Mouse (Mus musculus) embryonic facial prominence, embryonic 11.5 days (tissue): Measurements from ENCODE around the gene L3mbtl2. TPM values are rescaled to one million over a fixed set of nuclear protein-coding genes. Genes with fewer than 3 reads are reported as not detected.

Experiments
- ATAC-seq: fragments of 200-750 bp; cut with Nextera tagmentation; replicated peaks from 2 replicates; pipeline ENCODE4 v1.8.0; 2017; ENCODE audit warnings: low read depth; ENCODE audit not compliant: insufficient number of reproducible peaks, low FRiP score, low TSS enrichment
- DNase-seq: peaks from one replicate; pipeline ENCODE4 v3.0.0-alpha.2; 2015; ENCODE audit warnings: low spot score
- H3K27ac ChIP-seq: fragments of 300-500 bp; sonication (generic); replicated peaks from 2 replicates; pipeline ENCODE4 v1.5.1; 2014; ENCODE audit warnings: mild to moderate bottlenecking, low read depth, low read length, control low read depth
- H3K27me3 ChIP-seq: fragments of 300-500 bp; sonication (generic); 2 replicates; pipeline ENCODE4 v1.6.1; 2014; ENCODE audit warnings: mild to moderate bottlenecking, low read length, moderate library complexity, mixed read lengths; ENCODE audit not compliant: control insufficient read depth, insufficient read depth
- H3K36me3 ChIP-seq: fragments of 300-500 bp; sonication (generic); replicated peaks from 2 replicates; pipeline ENCODE4 v1.6.1; 2014; ENCODE audit warnings: low read depth, mild to moderate bottlenecking, low read length, moderate library complexity, mixed read lengths; ENCODE audit not compliant: control insufficient read depth, insufficient read depth
- H3K4me1 ChIP-seq: fragments of 300-500 bp; sonication (generic); 2 replicates; pipeline ENCODE4 v1.6.1; 2014; ENCODE audit warnings: low read length, mixed read lengths; ENCODE audit not compliant: control insufficient read depth, insufficient read depth
- H3K4me2 ChIP-seq: fragments of 300-500 bp; sonication (generic); 2 replicates; pipeline ENCODE4 v1.6.1; 2014; ENCODE audit warnings: low read depth, mild to moderate bottlenecking, control low read depth, low read length, moderate library complexity
- H3K4me3 ChIP-seq: fragments of 300-500 bp; sonication (generic); 2 replicates; pipeline ENCODE4 v1.5.1; 2014; ENCODE audit warnings: low read depth, low read length, control low read depth
- H3K9ac ChIP-seq: fragments of 300-500 bp; sonication (generic); replicated peaks from 2 replicates; pipeline ENCODE4 v1.6.1; 2014; ENCODE audit warnings: mild to moderate bottlenecking, control low read depth, low read length
- H3K9me3 ChIP-seq: fragments of 300-500 bp; sonication (generic); replicated peaks from 2 replicates; pipeline ENCODE4 v1.6.1; 2016; ENCODE audit warnings: mild to moderate bottlenecking, low read length, inconsistent platforms, mixed read lengths; ENCODE audit not compliant: control insufficient read depth
- WGBS: fragments of 180-500 bp; shearing (Covaris S2); extraction: QIAGEN DNeasy Blood & Tissue Kit; methylation state at CpG from one replicate; pipeline ENCODE4 v1.1.7; 2014; 5-methylcytosine and 5-hydroxymethylcytosine counted together
- polyA plus RNA-seq: library from polyadenylated mRNA; unstranded; fragments of >200 nt; fragmentation: Nextera tagmentation; extraction: Ambion mirVana; gene quantifications from 2 replicates; pipeline ENCODE4 v1.2.1, GENCODE M21; 2014

L3mbtl2 gene
- polyA plus RNA-seq, result 21.3 and 21.7 TPM in 2 replicates

DNA sequence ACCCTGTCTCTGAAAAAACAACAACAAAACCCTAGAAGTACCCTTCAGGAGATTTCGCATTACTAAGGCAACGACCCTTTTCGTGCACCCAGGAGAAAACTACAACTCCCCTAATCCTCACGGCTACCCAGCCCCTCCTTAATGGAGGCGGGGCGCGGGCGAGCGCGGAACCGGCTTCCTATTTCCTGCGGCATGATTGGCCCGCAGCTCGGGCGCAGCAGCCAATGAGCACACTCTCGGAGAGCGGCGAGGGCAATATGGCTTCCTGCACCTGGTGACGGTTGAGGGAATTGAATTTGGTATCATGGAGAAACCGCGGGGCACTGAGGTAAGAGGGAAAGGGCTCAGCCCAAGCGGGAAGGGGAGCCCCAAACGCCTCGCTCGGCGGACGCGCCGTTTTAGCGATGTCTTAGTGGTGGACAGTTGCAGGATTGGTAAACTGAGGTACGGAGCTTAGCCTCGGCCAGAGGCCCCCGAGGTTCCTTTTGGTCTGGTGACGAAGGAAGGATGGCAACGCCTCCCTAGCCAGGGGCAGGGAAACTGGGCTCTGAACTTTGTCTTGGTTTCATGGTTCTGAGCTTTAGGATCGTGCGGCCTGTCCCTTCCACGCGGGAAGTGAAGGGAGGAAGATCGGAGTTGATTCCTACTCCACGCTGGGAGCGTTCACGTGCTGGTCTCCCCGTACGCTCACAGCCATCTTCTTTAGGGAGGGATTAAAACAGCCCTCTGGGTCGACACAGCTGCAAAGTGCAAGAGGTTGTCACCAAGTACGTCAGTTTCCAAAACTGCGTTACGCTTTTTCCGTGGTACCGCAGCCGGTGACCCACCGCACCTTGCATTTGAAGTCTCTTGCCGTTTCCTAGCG lies at the start of gene L3mbtl2:
L3mbtl2 (plus strand) TSS at position 193 of the 865 bp plus-strand sequence.
- H3K4me3 ChIP-seq, result peak within 1 kb of the TSS; percentile 82
- H3K9ac ChIP-seq, result peak within 1 kb of the TSS; percentile 72
- H3K27ac ChIP-seq, result no peak within 1 kb of the TSS
- no peaks in the 10 kb centered on the region for H3K27me3 ChIP-seq
- DNase-seq (peak; percentile 96), ATAC-seq (peak; percentile 96)
- no peaks in the 10 kb centered on the region for H3K9me3 ChIP-seq
- 1% methylated on average over 55 of the region's 55 CpGs for WGBS
- peaks cover 5% of the 10 kb centered on the region; the same call in 1 of the 2 replicates for H3K36me3 ChIP-seq
- H3K4me1 ChIP-seq, result 0 out of 2 replicates have a peak, but pooled peaks cover 3% of the 10 kb centered on the region
- peak within 1 kb of the TSS; percentile 84 for H3K4me2 ChIP-seq

DNA sequence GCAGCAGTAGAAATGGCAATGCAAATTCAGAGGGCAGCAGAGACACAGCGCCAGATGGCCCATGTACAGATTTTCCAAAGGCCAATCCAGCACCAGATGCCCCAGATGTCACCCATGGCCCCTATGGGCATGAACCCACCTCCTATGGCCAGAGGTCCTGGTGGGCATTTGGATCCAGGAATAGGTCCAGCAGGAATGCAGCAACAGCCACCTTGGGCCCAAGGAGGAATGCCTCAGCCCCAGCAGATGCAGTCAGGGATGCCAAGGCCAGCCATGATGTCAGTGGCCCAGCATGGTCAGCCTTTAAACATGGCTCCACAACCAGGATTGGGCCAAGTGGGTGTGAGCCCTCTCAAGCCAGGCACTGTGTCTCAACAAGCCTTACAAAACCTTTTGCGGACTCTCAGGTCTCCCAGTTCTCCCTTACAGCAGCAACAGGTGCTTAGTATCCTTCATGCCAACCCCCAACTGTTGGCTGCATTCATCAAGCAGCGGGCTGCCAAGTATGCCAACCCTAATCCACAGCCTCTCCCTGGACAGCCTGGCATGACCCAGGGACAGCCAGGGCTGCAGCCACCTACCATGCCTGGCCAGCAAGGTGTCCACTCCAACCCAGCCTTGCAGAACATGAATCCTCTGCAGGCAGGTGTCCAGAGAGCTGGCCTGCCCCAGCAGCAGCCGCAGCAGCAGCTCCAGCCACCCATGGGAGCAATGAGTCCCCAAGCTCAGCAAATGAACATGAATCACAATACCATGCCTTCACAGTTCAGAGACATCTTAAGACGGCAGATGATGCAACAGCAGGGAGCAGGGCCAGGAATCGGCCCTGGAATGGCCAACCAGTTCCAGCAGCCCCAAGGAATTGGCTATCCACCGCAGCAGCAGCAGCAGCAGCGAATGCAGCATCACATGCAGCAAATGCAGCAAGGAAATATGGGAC lies 13.9 kb upstream of the L3mbtl2 start:
- Histone ChIP-seq H3K4me2 (no peak overlapping the region), H3K4me1 (no peaks in the 10 kb centered on the region), H3K9me3 (no peaks in the 10 kb centered on the region), H3K4me3 (no peak overlapping the region), H3K27me3 (no peaks in the 10 kb centered on the region), H3K9ac (no peak overlapping the region), H3K27ac (no peak overlapping the region), H3K36me3 (peaks cover 13% of the 10 kb centered on the region; the same call in 1 of the 2 replicates)
- no peak for DNase-seq
- ATAC-seq, result no peak
- WGBS, result 91% methylated on average over 8 of the region's 8 CpGs

DNA sequence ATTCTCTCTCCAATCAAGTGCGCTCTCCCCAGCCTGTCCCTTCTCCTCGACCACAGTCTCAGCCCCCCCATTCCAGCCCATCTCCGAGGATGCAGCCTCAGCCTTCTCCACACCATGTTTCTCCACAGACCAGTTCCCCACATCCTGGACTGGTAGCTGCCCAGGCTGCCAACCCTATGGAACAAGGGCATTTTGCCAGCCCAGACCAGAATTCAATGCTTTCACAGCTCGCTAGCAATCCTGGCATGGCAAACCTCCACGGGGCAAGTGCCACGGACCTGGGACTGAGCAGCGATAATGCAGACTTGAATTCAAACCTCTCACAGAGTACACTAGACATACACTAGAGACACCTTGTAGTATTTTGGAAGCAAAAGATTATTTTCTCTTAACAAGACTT lies 13.1 kb upstream of the L3mbtl2 start:
- Histone ChIP-seq H3K27ac (no peak overlapping the region), H3K4me2 (no peak overlapping the region), H3K9me3 (no peaks in the 10 kb centered on the region), H3K4me1 (no peaks in the 10 kb centered on the region), H3K27me3 (no peaks in the 10 kb centered on the region), H3K9ac (no peak overlapping the region), H3K36me3 (peaks cover 13% of the 10 kb centered on the region; the same call in 1 of the 2 replicates), H3K4me3 (no peak overlapping the region)
- ATAC-seq, result no peak
- whole genome bisulfite sequencing, result 93% methylated on average over 7 of the region's 7 CpGs
- no peak for DNase-seq

DNA sequence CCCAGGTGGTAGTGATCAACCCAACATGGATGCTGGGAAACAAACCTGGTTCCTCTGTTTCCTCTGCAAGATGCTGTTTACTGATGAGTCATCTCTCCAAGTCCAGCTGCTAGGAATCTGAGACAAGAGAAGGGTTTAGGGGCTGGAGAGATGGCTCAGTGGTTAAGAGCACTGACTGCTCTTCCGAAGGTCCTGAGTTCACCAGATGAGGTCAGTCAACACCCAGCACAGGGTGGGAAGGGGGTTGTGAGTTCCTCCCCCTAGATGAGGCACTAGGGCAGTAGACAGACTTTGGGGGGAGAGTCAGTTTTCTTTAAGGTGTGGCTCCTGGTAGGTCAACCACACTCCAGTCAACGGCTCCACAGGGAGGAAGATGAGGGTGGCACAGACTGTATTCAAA lies 2.0 kb upstream of the L3mbtl2 start:
- no peak overlapping the region for H3K9ac ChIP-seq
- no peaks in the 10 kb centered on the region for H3K36me3 ChIP-seq
- H3K27ac ChIP-seq, result no peak overlapping the region
- ATAC-seq (no peak), DNase-seq (no peak)
- H3K27me3 ChIP-seq, result no peaks in the 10 kb centered on the region
- no peak overlapping the region for H3K4me2 ChIP-seq
- H3K4me1 ChIP-seq, result 0 out of 2 replicates have a peak, but pooled peaks cover 3% of the 10 kb centered on the region
- WGBS, result 95% methylated on average over 2 of the region's 2 CpGs
- H3K9me3 ChIP-seq, result no peaks in the 10 kb centered on the region
- H3K4me3 ChIP-seq, result no peak overlapping the region

DNA sequence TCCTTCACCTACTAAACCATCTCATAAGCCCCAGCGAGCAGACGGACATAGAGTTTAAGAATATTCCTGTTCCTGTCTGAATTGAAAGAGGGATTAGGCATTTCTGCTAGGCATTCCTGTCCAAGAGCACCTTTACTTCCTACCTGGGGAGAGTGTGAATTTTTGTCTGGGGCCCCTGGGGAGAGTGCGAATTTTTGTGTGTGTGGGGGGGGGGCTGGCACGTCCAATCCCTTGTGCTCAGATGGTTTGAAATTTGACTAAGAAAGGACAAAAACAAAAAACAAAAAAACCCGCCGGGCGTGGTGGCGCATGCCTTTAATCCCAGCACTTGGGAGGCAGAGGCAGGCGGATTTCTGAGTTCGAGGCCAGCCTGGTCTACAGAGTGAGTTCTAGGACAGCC lies 408 bp upstream of the L3mbtl2 start:
- peak; percentile 4; the same call in 1 of the 2 replicates for ATAC-seq
- WGBS, result 59% methylated on average over 10 of the region's 10 CpGs
- no peaks in the 10 kb centered on the region for H3K27me3 ChIP-seq

DNA sequence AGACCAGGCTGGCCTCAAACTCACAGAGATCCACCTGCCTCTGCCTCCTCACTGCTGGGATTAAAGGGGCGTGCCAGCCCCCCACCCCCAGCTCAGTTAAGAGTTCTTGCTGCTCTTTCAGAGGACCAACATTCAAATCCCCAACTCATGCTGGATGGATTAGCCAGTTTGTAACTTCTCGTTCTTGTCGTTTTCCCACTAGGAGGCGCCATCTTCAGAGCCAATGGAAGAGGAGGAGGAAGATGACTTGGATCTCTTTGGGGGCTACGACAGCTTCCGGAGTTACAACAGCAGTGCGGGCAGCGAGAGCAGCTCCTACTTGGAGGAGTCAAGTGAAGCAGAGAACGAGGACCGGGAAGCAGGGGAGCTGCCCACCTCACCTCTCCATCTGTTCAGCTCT lies 3.3 kb downstream of the L3mbtl2 start:
- H3K4me1 ChIP-seq, result 0 out of 2 replicates have a peak, but pooled peaks cover 3% of the 10 kb centered on the region
- H3K9ac ChIP-seq, result no peak overlapping the region
- H3K4me3 ChIP-seq, result no peak overlapping the region
- H3K9me3 ChIP-seq, result no peaks in the 10 kb centered on the region
- DNase-seq (no peak), ATAC-seq (no peak)
- peaks cover 5% of the 10 kb centered on the region for H3K36me3 ChIP-seq
- no peak overlapping the region for H3K27ac ChIP-seq
- 92% methylated on average over 10 of the region's 10 CpGs for WGBS
- H3K27me3 ChIP-seq, result no peaks in the 10 kb centered on the region
- no peak overlapping the region for H3K4me2 ChIP-seq

More for the DNA sequence above, 408 bp upstream of the L3mbtl2 start:
- Histone ChIP-seq H3K27ac (no peak overlapping the region), H3K9ac (no peak overlapping the region), H3K4me2 (peak overlapping the region; percentile 10; the same call in 1 of the 2 replicates), H3K36me3 (peaks cover 2% of the 10 kb centered on the region; the same call in 1 of the 2 replicates), H3K9me3 (no peaks in the 10 kb centered on the region), H3K4me3 (peak overlapping the region; percentile 82), H3K4me1 (0 out of 2 replicates have a peak, but pooled peaks cover 3% of the 10 kb centered on the region)
- no peak for DNase-seq

DNA sequence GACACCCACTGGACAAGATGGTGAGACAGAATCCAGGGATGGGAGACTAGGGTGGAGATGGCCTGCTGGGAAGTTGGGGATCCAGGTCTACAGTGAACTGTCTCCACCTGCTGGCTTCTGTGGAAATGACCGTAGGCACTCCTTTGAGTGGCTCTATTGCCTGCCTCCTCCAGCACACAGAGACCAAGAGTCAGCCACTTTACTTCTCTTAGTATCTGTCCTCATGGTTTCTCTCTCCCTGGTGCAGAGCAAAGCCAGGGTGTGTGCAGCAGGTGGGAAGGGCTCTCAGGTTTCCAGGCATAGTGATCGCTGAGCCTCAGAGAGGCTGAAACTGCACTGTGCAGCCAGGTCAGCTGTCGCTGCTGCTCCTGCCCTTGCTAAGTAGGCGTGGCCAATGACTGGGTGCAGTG lies 6.5 kb downstream of the L3mbtl2 start:
- Histone ChIP-seq H3K4me2 (no peak overlapping the region), H3K4me3 (no peak overlapping the region), H3K27ac (no peak overlapping the region), H3K9me3 (no peaks in the 10 kb centered on the region), H3K9ac (no peak overlapping the region), H3K27me3 (no peaks in the 10 kb centered on the region), H3K36me3 (peaks cover 5% of the 10 kb centered on the region), H3K4me1 (no peaks in the 10 kb centered on the region)
- WGBS, result 86% methylated on average over 4 of the region's 4 CpGs
- peak; percentile 56; the same call in 1 of the 2 replicates for ATAC-seq
- DNase-seq, result peak; percentile 70
